Mouse (Mus musculus) large intestine, adult 2 months (tissue): ENCODE data around the gene Capn11. TPM values are rescaled to one million over a fixed set of nuclear protein-coding genes. Genes with fewer than 3 reads are reported as not detected.

Source experiments
- DNase-seq: peaks from one replicate; pipeline ENCODE4 v3.0.0-alpha.2; 2012; ENCODE audit warnings: low read depth, low spot score
- WGBS: fragments of 180-500 bp; shearing (Covaris S2); methylation state at CpG from one replicate; pipeline ENCODE4 v1.1.7; 2018; 5-methylcytosine and 5-hydroxymethylcytosine counted together
- polyA plus RNA-seq: library from polyadenylated mRNA; depleted of rRNA; stranded (reverse); fragments of >200 nt; gene quantifications from 2 replicates; pipeline ENCODE4 v1.2.3, GENCODE M21; 2012

Capn11 gene
- polyA plus RNA-seq, 1 experiment, result 0.05 TPM

DNA sequence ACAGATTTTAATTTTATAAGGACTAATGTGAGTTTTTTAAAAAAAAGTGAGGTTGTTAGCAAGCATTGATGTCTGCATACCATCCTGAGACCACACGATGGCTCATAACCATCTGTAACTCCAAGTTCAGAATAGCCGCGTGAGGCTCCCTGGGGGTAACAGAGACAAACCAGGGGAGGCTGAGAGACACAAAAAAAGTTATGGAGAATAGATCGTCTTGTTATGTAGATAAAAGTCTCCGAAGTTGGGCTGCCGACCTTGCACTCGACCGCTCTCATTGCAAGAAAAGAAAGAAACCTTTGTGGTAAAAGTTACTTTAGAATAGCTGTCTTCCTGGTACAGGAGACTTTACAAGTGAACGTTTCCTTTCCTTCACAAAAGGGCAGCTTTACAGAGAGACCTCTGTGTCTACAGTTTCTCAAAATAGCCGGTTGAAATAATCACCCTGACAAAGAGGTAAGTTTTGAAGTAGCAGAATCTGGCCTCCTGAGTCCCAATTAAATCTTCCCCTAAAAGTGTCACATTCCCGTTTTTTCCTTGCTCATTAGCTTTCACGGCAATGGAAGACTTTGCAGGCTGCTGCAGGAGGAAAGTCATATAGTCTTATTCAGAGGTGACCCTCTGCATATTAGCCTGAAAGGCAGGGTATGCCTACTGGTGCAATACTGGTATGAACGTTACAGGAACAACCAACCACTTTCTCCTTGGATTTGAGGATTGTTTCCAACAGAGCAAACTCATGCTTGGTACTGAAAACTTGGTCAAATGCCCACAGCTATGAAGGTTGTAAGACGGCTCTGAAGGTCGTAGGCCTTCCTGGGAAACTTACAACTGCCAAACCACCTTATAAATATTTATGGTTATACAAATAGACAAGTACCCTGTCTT lies 51.9 kb downstream of the Capn11 start:
- 62% methylated on average over 15 of the region's 15 CpGs for WGBS
- no peak for DNase-seq

DNA sequence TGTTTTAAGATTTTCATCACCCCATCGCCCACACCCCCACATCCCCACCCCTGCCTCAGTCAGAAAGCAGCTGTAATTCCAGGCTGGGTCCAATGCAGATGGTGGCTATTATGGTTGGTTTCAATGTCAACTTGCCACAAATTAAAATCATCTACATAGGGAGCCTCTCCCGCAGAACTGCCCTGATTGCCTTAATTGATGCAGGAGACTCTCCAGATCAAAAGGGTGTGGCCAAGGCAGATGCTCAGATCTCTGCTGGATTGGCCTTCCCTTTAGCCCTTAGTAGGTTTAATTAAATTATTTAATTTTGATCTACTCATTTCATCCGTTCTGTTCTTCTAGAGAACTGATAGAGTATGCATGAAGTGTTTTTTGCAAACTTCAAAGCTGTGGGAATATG lies 56.1 kb downstream of the Capn11 start:
- no peak for DNase-seq
- WGBS, result 85% methylated on average over 3 of the region's 3 CpGs

DNA sequence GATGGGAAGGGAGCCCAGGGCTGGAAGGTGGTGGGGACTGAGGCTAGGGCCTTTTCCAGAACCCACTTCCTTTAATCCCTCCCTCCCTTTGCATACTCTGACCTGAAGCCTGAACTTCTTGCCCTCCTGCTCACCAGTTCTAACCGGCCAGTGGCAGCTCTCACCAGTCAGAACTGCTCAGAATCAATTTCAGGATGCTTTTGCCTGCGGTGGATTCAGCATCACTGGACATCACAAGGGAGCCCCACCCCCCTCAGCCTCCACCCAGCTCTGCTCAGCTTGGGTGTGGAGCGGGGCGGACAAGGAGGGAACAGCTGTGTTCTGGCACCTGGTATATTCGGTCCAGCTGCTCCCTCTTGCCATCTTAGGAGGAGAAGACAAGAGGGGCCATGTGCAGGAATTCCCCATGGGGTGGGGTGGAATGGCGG lies 57.2 kb downstream of the Capn11 start, which contains the start of gene Mymx:
Gene Mymx (minus strand): TSS at position 226 of the 428 bp plus-strand sequence.
- 36% methylated on average over 6 of the region's 6 CpGs for WGBS
- no peak for DNase-seq

DNA sequence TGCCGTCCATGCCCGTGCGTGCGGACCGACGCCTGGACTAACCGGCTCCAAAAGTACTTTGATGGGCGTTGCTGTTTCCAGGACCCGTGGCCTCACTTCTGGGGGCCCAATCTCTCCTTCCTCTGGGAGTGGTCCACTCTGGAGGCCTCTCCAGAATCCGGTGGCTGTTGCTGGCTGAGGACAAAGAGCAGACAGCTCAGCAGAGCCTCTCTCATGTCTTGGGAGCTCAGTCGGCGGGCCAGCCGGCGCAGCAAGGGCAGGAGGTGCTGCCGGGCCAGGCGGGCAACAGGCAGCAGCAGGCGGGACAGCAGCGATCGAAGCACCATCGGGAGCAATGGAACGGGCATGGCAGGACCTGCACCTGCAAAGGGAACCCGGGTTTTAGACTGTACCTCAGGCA lies 57.8 kb downstream of the Capn11 start:
- DNase-seq, result no peak
- 61% methylated on average over 22 of the region's 22 CpGs for WGBS

DNA sequence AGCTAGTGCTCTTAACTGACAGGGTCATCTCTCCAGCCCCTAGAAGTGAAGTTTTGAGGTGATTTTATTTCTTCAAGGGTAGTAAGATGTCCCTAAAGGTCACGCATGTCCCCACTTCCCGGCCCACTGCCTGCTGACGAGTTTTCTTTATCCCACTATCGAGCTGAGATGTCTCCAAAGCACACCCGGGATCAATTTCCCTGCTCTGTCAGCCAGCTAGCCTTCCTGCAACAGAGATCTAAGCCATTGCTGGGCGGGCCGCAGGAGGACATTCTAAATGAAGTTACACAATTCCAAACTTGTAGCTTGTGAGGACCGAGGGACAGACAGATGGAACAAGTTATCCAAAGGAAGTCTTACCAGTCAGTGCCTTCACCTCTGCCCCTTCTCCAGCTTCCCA lies 58.9 kb downstream of the Capn11 start:
- DNase-seq, result no peak
- 85% methylated on average over 8 of the region's 8 CpGs for WGBS

DNA sequence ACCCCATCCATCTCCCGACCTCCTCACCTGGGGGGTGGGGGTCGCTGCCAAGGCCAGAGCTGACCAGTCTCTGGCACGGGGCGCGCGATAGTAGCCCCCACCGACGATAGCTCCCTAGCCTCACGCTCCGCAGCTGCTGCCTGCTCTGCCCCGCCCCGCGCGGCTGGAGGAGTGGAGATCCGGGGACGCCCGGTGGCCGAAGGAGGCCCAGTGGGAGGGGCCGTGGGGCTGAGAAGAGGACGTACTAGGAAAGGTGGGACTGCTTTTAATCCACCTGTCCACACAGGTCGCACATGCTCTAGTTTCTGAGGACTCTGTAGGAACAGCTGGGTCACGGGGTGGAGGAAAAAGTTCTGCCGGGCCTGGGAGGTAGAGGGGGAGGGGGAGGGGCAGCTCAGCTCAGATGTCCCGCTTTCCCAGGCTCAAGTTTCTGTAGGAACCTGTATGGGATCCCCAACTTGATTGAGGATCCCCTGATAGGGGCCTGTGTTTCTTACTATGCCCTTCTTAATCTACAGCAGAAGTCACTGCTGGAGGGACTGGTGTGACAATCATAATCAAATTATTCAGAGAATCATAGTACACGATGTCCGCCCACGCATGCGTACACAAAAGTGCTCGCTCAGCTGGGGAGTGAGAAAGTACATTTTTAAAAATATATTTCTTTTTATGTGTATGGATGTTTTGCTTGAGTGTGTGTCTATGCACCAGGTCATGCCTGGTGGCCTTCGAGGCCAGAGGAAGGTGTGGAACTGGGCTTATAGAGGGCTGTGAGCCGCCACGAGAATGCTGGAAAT lies 59.5 kb downstream of the Capn11 start, which contains the start of gene Slc29a1:
Gene Slc29a1 (minus strand): TSS at position 161 of the 797 bp plus-strand sequence.
- WGBS, result 19% methylated on average over 32 of the region's 32 CpGs
- no peak for DNase-seq

DNA sequence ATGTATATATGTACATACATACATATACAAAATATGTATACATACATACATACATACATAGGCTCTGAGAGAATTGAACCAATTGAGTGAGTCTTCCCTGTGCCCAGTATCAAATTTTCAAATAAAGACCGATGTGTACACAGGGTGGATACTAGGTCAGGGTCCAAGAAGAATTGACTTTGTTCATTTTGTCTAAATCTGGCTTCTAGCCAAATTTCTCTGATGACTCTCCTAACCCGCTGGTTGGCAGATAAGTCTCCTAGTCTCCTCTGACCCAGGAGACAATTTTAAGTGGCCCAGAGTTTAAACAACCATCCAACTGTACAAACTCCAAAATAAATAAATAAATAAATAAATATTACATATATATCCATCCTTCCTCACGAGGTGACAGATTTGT lies 60.2 kb downstream of the Capn11 start:
- WGBS, result 15% methylated on average over 3 of the region's 3 CpGs
- no peak for DNase-seq

DNA sequence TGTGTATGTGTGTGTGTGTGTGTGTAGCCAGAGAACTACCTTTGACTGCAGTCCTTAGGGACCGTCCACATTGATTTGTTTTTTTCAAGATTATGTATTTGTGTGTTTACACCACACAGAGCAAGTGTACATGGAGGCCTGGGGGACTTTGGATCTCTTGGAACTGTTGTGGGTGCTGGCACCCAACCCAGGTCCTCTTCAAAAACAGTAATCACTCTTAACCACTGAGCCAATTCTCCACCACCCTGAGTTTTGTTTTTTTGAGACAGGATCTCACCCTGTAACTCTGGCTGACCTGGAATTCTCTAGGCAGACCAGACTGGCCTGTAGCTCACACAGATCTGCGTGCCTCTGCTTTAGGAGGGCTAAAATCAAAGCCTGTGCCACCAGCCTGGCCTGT lies 60.7 kb downstream of the Capn11 start:
- no peak for DNase-seq
- 51% methylated on average over 2 of the region's 2 CpGs for WGBS

DNA sequence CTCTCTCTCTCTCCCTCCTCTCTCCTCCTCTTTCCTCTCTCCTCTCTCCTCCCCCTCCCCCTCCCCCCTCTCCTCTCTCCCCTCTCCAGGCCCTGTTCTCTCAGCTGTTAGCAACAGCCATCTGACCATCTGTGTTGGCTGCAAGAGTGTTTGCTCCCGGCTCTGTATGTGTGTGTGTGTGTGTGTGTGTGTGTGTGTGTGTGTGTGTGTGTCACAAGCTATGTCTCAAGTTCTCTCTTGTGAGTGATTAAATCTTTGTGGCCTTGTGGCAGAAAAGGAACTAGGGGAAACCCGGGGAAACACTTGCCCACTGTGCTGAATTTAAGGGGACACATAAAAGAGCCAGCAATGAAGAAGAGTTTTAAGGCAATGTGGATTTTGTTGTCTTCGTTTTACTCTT lies 61.3 kb downstream of the Capn11 start:
- WGBS, result 10% methylated on average over 3 of the region's 3 CpGs
- no peak for DNase-seq

DNA sequence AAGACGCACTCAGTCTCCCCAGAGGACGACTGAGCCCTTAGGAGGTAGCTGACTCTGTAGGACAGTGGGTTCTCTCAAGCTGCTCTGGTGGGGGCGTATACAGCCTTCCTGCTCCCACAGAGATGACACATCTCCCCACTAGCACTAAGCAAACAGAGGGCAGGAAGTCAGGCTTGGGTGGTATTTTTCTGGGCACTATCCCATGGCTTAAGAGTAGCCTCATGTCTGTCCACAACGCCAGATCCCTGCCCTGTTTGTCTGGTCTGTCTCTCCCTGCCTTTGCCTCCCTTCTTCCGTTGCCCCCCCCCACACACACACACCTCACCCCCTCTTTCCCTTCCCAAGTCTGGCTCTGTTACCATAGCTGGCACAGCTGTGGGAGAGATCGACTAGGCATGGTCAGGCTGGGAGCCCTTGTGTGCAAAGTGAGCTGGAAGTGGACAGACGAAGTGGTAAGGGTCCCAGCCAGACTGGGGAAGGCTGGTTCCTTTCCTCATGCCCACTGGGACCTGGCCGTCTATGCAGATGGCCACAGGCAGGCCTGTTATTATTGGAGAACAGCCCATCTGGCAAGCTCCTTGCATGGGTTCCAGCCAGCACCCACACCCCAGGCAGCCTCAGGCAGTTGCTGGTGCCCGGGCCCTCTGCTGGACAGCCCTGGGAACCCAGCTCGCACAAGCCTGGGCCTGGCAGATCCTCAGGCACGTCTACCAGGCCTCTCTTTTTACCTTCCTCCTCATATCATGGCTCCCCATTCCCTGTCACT lies 62.3 kb downstream of the Capn11 start:
- DNase-seq, result no peak
- 26% methylated on average over 11 of the region's 11 CpGs for WGBS

DNA sequence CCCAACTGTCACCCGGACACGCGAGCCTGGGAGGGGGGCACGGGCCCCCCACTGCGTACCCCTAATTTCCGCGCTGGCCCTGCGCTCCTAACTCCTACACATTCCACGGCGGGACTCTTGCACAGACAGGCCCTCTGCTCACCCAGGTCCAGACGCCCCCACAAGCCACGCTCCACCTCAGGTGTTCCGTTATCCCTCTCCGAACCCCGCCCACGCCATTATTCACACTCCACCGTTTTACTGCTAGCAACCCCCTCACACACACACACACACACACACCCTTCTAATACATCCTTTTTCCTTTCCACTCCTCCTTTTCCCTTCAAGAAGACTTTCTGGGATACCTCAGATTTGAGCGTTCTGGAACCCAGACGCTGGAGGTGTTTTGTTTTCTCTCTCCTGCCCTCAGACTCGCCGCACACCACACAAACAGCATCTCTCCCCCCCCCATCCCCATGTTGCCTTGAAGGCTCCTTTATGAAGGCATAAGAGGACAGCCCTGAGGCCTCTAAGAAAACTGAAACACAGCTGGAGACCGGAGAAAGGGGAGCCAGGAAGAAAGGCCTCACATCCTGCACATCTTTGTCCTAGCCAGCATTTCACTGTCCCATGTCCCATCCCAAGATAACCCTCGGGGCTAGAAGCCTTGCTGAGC lies 63.3 kb downstream of the Capn11 start:
- DNase-seq, result no peak
- 15% methylated on average over 23 of the region's 23 CpGs for WGBS

DNA sequence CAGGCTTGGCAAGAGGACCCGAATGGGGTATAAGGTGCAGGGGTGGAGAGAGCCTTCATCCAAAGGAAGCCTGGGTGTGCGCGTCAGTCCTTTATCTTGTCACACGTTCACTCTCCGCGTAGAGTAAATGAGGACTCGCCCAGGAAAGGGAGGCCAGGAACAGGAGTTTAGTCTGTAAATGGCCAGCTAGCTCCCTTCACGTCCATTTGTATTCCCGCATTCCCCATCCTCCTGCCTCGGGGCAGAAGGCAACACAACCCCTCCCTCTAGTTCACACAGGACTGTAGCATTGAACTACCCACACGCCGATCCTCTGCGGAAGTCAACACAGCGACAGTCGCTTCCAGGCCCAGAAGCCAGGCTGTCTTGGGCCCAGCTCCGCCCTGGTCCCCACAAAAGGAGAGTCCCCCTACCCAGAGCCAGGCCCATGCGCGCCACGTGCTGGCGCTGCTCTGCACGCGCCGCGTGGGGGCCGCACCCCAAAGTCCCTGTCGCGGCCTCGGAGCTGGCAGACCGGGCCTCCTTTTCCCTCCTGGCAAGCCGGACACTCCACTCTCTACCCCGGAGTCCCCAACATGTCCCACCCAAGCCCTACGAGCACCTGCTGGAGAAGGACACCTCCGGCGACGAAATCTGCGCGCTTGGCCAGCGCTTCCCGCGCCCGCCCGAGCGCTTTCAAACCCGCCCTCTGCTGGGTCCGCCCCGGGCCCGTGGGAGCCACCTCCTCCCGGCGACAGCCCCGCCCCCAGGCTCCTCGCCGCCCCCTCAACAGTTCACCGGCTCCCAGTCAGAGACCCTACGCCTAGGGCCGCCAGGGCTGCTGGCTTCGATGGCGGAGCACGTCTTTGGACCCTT lies 64.0 kb downstream of the Capn11 start:
- DNase-seq, result no peak
- 2% methylated on average over 58 of the region's 58 CpGs for WGBS

DNA sequence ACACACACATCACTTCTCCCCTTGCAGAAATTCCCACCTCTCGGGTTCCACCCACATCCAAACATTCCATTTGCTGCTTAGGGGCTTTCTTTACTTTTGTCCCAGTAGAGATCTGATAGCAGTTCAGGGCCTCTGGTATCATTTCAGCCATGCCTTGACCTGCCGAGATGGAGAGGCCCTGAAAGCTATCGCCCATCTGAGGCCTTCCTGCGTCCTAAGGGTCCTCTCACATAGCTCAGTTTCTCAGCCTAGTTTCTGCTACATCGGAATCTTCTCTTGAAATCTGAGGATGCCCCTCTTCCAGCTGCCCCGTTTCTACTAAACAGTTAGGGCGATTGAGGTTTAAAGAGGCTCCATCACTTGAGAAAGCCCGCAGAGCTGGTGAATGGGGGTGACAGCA lies 64.9 kb downstream of the Capn11 start:
- no peak for DNase-seq
- 68% methylated on average over 8 of the region's 8 CpGs for WGBS

DNA sequence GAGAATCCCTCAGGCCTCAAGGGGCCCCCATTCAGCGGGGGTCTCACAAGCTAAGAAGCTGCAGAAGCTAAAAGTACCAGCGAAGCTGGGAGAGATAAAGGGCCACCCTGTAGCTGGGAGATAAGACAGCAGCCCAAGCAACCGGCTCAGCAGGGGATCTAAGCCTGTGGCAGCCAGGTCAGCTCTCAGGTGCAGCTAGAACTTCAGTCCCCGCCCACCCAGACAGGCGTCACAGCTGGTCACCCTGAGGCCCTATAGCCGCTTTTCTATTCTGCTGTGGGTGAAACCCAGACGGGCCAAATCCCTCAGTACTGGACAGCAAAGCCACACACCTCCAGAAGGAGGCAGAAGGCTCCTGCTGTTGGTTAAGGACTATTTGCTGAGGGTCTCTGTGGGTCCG lies 65.6 kb downstream of the Capn11 start:
- 65% methylated on average over 8 of the region's 8 CpGs for WGBS
- DNase-seq, result no peak

DNA sequence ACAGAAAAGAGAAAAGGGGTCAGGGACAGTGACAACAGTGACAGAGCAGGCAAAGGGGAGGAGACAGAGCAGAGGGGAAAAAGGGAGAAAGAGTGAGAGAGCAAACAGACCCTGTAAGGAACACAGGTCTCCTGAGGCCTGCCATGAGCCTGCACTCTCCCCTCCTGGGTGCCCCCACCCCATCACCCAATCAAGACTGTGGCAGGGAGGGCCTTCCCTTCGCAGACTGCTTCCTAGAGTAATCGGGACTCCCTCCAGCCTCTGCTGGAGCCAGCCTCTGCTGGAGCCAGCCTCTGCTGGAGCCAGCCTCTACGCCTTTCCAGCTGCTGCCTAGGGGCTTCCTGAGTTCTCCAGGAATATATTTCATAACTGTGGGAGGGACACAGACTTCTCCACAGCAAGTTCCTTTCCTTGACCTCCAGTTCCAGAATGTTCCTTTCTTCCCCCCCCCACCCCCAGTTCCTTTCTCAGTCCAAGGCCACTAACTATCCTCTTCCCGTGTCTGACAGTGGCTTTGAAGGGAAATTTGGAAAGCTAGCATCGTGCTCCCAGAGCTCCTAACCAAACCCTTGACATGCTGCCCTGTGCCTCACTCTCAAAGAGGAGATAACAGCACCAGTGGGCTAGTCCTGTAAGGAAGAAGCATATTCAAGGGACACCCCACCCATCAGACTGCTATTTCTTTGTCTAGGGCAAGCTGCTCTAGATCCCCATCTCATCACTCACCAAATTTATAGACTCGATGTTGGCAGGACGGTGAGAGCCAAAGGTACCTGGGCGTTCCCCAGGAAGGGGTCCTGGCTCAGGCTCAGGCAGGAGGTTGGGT lies 66.3 kb downstream of the Capn11 start:
- no peak for DNase-seq
- WGBS, result 54% methylated on average over 8 of the region's 8 CpGs

DNA sequence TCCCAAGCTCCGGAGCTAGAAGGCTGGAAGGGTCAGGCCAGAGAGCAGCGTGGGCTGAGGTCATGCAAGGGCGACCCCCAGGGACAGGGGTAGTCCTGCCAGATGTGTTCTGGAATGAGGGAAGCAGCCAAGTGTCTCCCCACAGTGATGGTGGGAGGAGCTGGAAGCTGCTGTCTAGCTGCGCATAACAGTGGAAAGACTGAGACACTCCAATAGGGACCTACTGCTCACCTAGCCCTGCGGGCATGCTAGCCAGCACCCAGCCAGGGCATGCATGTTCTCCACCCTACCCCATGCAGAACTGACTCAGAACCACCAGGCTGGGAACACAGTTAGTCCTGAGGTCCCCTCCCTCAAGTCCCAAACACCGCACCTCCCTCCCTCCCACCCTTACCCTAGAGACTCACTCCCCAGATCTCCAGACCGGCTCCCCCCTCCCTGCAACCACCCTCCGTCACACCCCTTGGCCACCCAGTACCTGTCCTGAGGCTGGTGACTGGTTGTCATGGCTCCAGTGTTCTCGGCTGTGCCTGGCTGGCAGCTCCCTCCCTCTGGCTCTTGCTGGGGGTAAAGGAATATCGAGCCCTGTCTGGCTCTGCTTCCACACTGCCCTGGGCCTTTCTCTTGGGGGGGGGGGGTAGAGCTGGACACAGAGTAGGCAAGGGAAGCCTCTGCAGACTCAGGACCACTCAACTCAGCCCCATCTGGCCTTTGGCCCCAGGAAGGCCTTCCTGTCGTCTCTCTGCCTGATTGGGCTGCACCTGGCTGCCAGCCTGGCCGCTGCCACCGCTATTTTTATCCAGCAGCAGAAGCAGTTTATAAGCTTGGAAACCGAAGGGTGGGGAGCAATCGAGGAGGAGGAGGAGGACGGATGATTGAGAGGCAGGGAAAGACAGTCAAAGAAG lies 67.2 kb downstream of the Capn11 start:
- 50% methylated on average over 16 of the region's 16 CpGs for WGBS

DNA sequence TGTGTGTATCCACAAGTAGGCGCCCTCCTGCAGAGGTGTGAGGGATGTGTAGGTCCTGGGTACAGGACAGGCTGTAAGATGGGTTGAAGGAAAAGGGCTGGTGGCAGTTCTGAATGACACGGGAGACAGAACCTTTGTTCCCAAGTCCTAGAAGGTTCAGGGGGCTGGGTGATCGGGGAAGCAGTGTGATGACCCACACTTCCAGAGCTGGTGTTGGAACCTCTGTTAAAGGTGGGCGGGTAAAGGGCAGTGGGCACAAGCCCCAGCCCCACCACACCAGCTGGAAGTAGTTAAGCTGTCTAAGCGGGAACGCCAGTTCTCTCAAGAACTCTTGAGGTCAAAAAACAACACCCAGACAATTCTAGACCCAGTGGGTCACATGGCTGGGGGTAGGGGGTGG lies 68.7 kb downstream of the Capn11 start:
- WGBS, result 91% methylated on average over 6 of the region's 6 CpGs
- no peak for DNase-seq

More for the DNA sequence above, 67.2 kb downstream of the Capn11 start:
- DNase-seq, result no peak
